Mouse (Mus musculus) kidney, adult 11 months (tissue): ENCODE measurements at regions not wholly inside any gene's neighbourhood (a gene's known extent, or its start where the extent isn't known, plus 50 kb on each side); places are given as distances from the start of the nearest gene placed in this dataset.

Source experiments
- DNase-seq: peaks from one replicate; pipeline ENCODE4 v3.0.0; 2022

- DNase-seq: no peak
These were observed 61.9 kb downstream of the Pdcl3 start for GRCm38 (mm10) chr1:39047316-39047715.

- DNase-seq: no peak
These were observed 71.9 kb downstream of the Pdcl3 start for GRCm38 (mm10) chr1:39057304-39057703.

- no peak for DNase-seq
These were observed 77.1 kb downstream of the Pdcl3 start for GRCm38 (mm10) chr1:39062509-39062908.

GRCm38 (mm10) chr1:39063666-39064385 is 78.4 kb downstream of the Pdcl3 start:
- DNase-seq: no peak

GRCm38 (mm10) chr1:39064781-39065180 is 79.4 kb downstream of the Pdcl3 start:
- no peak for DNase-seq

- peak; percentile 55 for DNase-seq
These were observed 82.5 kb downstream of the Pdcl3 start for GRCm38 (mm10) chr1:39067901-39068300.

- no peak for DNase-seq
These were observed 83.8 kb downstream of the Pdcl3 start for GRCm38 (mm10) chr1:39069086-39069655.

- no peak for DNase-seq
These were observed 84.3 kb downstream of the Pdcl3 start for GRCm38 (mm10) chr1:39069676-39070075.

GRCm38 (mm10) chr1:39075966-39076365 is 90.6 kb downstream of the Pdcl3 start:
- no peak for DNase-seq

- no peak for DNase-seq
These were observed 93.3 kb downstream of the Pdcl3 start for GRCm38 (mm10) chr1:39078584-39079315.

GRCm38 (mm10) chr1:39083911-39084826 is 98.8 kb downstream of the Pdcl3 start:
- no peak for DNase-seq

- no peak for DNase-seq
These were observed 100.9 kb downstream of the Pdcl3 start for GRCm38 (mm10) chr1:39086273-39086672.

- no peak for DNase-seq
These were observed 103.7 kb upstream of the Npas2 start for GRCm38 (mm10) chr1:39089875-39090274.

- DNase-seq: no peak
These were observed 102.4 kb upstream of the Npas2 start for GRCm38 (mm10) chr1:39091121-39091520.

GRCm38 (mm10) chr1:39091638-39092037 is 101.9 kb upstream of the Npas2 start:
- peak; percentile 37 for DNase-seq

GRCm38 (mm10) chr1:39093291-39093690 is 100.2 kb upstream of the Npas2 start:
- DNase-seq: no peak

GRCm38 (mm10) chr1:39094001-39094400 is 99.5 kb upstream of the Npas2 start:
- no peak for DNase-seq

- DNase-seq: no peak
These were observed 97.6 kb upstream of the Npas2 start for GRCm38 (mm10) chr1:39095901-39096300.

GRCm38 (mm10) chr1:39096726-39097125 is 96.8 kb upstream of the Npas2 start:
- DNase-seq: no peak

GRCm38 (mm10) chr1:39097499-39097898 is 96.0 kb upstream of the Npas2 start:
- DNase-seq: no peak

- no peak for DNase-seq
These were observed 95.4 kb upstream of the Npas2 start for GRCm38 (mm10) chr1:39098154-39098553.

- DNase-seq: no peak
These were observed 94.3 kb upstream of the Npas2 start for GRCm38 (mm10) chr1:39099246-39099645.

GRCm38 (mm10) chr1:39100492-39100891 is 93.0 kb upstream of the Npas2 start:
- DNase-seq: no peak
